Mouse (Mus musculus) layer of hippocampus, postnatal 25 days (tissue): Measurements from ENCODE around the gene Cyp2b19. TPM values are rescaled to one million over a fixed set of nuclear protein-coding genes. Genes with fewer than 3 reads are reported as not detected.
"Not testable (repeated sequence)": the region's sequence is repeated elsewhere in the genome, so short reads cannot be mapped to it uniquely, and the experiment has no call there.

Experiments used
- DNase-seq, 2 experiments: peaks; one replicate each; pipeline ENCODE4 v3.0.0; 2022; ENCODE audit warnings: mixed read lengths in 2 of 2, low spot score in 1 of 2; ENCODE audit errors: extremely low spot score in 1 of 2
- total RNA-seq, 2 experiments: library from RNA; stranded (reverse); gene quantifications; 2 replicates each; pipeline ENCODE4 v1.2.3; 2021

Gene Cyp2b19
- not detected for total RNA-seq

GRCm38 (mm10) chr7:26756842-26757241, at the start of gene Cyp2b19:
TSS of gene Cyp2b19 (plus strand) at chr7:26757142.
- no peak for DNase-seq

GRCm38 (mm10) chr7:26711061-26711460, 45.9 kb upstream of the Cyp2b19 start:
- no peak for DNase-seq

- no peak for DNase-seq
These were observed 18.0 kb upstream of the Cyp2b19 start for GRCm38 (mm10) chr7:26738940-26739339.

- DNase-seq: no peak
These were observed 13.0 kb upstream of the Cyp2b19 start for GRCm38 (mm10) chr7:26743948-26744347.

GRCm38 (mm10) chr7:26745486-26745885, 11.5 kb upstream of the Cyp2b19 start:
- DNase-seq: no peak

GRCm38 (mm10) chr7:26767084-26767483, 10.1 kb downstream of the Cyp2b19 start:
- no peak for DNase-seq

- no peak for DNase-seq
These were observed 13.0 kb downstream of the Cyp2b19 start for GRCm38 (mm10) chr7:26769881-26770470.

GRCm38 (mm10) chr7:26772866-26773586, 16.1 kb downstream of the Cyp2b19 start:
- DNase-seq: no peak

GRCm38 (mm10) chr7:26775866-26776265, 18.9 kb downstream of the Cyp2b19 start:
- no peak for DNase-seq

- DNase-seq: no peak
These were observed 20.9 kb downstream of the Cyp2b19 start for GRCm38 (mm10) chr7:26777806-26778205.

GRCm38 (mm10) chr7:26778474-26778873, 21.5 kb downstream of the Cyp2b19 start:
- peak; percentile 13 to 42 for DNase-seq

- DNase-seq: no peak
These were observed 23.0 kb downstream of the Cyp2b19 start for GRCm38 (mm10) chr7:26779799-26780416.

GRCm38 (mm10) chr7:26780510-26780909, 23.6 kb downstream of the Cyp2b19 start:
- DNase-seq: peak in 1 of 2 experiments; percentile 10

GRCm38 (mm10) chr7:26780998-26781766, 24.2 kb downstream of the Cyp2b19 start:
- DNase-seq: no peak

GRCm38 (mm10) chr7:26781767-26782131, 24.8 kb downstream of the Cyp2b19 start:
- no peak for DNase-seq

GRCm38 (mm10) chr7:26783163-26783562, 26.2 kb downstream of the Cyp2b19 start:
- no peak for DNase-seq

GRCm38 (mm10) chr7:26786013-26786412, 29.1 kb downstream of the Cyp2b19 start:
- DNase-seq: not testable (repeated sequence)

GRCm38 (mm10) chr7:26789984-26790383, 33.0 kb downstream of the Cyp2b19 start:
- DNase-seq: no peak

- DNase-seq: no peak
These were observed 43.2 kb downstream of the Cyp2b19 start for GRCm38 (mm10) chr7:26800104-26800503.

- DNase-seq: no peak
These were observed 44.1 kb downstream of the Cyp2b19 start for GRCm38 (mm10) chr7:26800996-26801395.

GRCm38 (mm10) chr7:26808592-26808991, 51.6 kb downstream of the Cyp2b19 start, which contains the start of gene Cyp2g1:
TSS of gene Cyp2g1 (plus strand) at chr7:26808892.
- DNase-seq: no peak
